Mouse (Mus musculus): ENCODE data around the gene Prickle4. TPM values are rescaled to one million over a fixed set of nuclear protein-coding genes. Genes with fewer than 3 reads are reported as not detected.

Gene Prickle4
- polyA plus RNA-seq, 1 experiment = not detected

- TF ChIP-seq POLR2A (IDR thresholded peaks at IDR 0.05; ENCODE audit: insufficient read depth, low read depth, low read length) = peak; percentile 80
- no peak for TF ChIP-seq CTCF (IDR thresholded peaks at IDR 0.05; ENCODE audit: insufficient read depth, low read depth, low read length)
- Histone ChIP-seq H3K4me1 (ENCODE audit: control insufficient read depth, insufficient read depth, low read length) (peaks cover 12% of the 10 kb centered on the region), H3K27ac (ENCODE audit: insufficient read depth, low read depth, low read length) (peak overlapping the region; percentile 41; the same call in 1 of the 2 replicates), H3K4me3 (ENCODE audit: insufficient read depth, low read depth, low read length) (peak overlapping the region; percentile 65)
- WGBS = 1% methylated on average over 70 of the region's 70 CpGs
Measured at GRCm38 (mm10) chr17:47687409-47688343, 6.9 kb downstream of the Prickle4 start.

GRCm38 (mm10) chr17:47682836-47683235, 11.7 kb downstream of the Prickle4 start:
- Histone ChIP-seq H3K27ac (ENCODE audit: insufficient read depth, low read depth, low read length) (no peak overlapping the region), H3K4me1 (ENCODE audit: control insufficient read depth, insufficient read depth, low read length) (0 out of 2 replicates have a peak, but pooled peaks cover 4% of the 10 kb centered on the region), H3K4me3 (ENCODE audit: insufficient read depth, low read depth, low read length) (no peak overlapping the region)
- WGBS = 81% methylated on average over 4 of the region's 4 CpGs
- TF ChIP-seq CTCF (IDR thresholded peaks at IDR 0.05; ENCODE audit: insufficient read depth, low read depth, low read length) (no peak), POLR2A (IDR thresholded peaks at IDR 0.05; ENCODE audit: insufficient read depth, low read depth, low read length) (no peak)

DNA sequence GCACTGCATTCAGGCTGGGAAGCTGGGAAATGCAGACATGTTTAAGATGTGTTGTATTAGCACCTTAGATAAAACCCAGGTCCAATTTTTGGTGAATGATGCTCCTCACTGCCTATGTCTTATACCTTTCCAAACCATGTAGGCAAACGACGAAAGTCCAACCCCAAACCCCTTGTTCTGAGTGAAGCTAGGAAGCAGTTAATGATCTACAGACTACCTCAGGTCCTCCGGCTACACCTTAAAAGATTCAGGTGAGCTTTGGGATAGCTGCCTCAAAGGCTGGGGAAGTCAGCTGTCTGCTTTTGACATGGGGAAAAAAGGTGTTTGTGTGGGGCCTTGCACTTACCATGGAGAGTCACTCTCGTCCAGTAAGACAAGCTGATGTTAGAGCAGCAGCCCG, 15.8 kb downstream of the Prickle4 start:
- no peak for TF ChIP-seq CTCF (IDR thresholded peaks at IDR 0.05; ENCODE audit: insufficient read depth, low read depth, low read length)
- no peak for TF ChIP-seq POLR2A (IDR thresholded peaks at IDR 0.05; ENCODE audit: insufficient read depth, low read depth, low read length)
- 87% methylated on average over 5 of the region's 5 CpGs for WGBS
- no peak overlapping the region for H3K4me3 ChIP-seq (ENCODE audit: insufficient read depth, low read depth, low read length)
- no peak overlapping the region for H3K27ac ChIP-seq (ENCODE audit: insufficient read depth, low read depth, low read length)
- peaks cover 3% of the 10 kb centered on the region; the same call in 1 of the 2 replicates for H3K4me1 ChIP-seq (ENCODE audit: control insufficient read depth, insufficient read depth, low read length)

DNA sequence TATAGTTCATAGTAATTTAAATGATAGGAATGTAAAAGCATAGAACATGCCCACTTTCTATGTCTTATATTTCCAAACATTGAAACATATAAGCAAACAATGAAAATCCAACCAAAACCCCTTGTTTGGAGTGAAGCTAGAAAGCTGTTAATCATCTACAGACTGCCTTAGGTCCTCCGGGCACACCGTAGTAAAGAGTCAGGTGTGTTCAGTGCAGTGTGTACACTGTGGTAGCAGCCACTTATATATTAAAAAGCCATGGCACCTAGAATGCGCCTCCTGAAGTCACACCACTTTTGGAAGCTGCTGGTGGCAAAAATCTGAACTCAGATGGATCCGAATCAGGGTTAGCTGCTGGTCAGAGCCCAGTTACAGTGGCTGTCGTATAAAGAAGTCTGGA, 16.3 kb downstream of the Prickle4 start:
- no peak overlapping the region for H3K27ac ChIP-seq (ENCODE audit: insufficient read depth, low read depth, low read length)
- no peak overlapping the region for H3K4me3 ChIP-seq (ENCODE audit: insufficient read depth, low read depth, low read length)
- H3K4me1 ChIP-seq (ENCODE audit: control insufficient read depth, insufficient read depth, low read length) = peaks cover 3% of the 10 kb centered on the region
- TF ChIP-seq POLR2A (IDR thresholded peaks at IDR 0.05; ENCODE audit: insufficient read depth, low read depth, low read length) (no peak), CTCF (IDR thresholded peaks at IDR 0.05; ENCODE audit: insufficient read depth, low read depth, low read length) (no peak)
- 91% methylated on average over 5 of the region's 5 CpGs for WGBS

DNA sequence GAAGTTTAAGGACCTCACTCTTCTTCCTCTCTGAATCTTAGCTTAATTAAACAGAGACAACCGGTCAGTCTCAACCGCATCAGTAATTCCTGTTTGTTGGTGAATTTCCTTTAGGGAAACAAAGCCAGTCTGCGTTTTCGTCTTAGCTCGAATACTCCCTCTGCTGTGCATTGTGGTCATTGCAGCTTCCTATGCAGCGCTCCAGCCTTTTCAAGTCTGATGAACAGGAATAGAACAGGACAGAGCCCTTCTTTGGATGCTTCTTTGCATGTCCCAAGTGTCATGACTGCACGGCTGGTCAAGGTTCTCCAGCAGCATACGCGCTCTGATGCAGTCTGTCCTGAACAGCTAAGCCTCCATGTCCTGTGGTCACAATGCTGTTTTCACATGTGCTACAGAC, 18.0 kb downstream of the Prickle4 start:
- no peak for TF ChIP-seq POLR2A (IDR thresholded peaks at IDR 0.05; ENCODE audit: insufficient read depth, low read depth, low read length)
- 0 out of 2 replicates have a peak, but pooled peaks have one; percentile 17 for TF ChIP-seq CTCF (IDR thresholded peaks at IDR 0.05; ENCODE audit: insufficient read depth, low read depth, low read length)
- H3K4me3 ChIP-seq (ENCODE audit: insufficient read depth, low read depth, low read length) = no peak overlapping the region
- H3K4me1 ChIP-seq (ENCODE audit: control insufficient read depth, insufficient read depth, low read length) = peaks cover 16% of the 10 kb centered on the region
- 18% methylated on average over 9 of the region's 9 CpGs for WGBS
- H3K27ac ChIP-seq (ENCODE audit: insufficient read depth, low read depth, low read length) = no peak overlapping the region

DNA sequence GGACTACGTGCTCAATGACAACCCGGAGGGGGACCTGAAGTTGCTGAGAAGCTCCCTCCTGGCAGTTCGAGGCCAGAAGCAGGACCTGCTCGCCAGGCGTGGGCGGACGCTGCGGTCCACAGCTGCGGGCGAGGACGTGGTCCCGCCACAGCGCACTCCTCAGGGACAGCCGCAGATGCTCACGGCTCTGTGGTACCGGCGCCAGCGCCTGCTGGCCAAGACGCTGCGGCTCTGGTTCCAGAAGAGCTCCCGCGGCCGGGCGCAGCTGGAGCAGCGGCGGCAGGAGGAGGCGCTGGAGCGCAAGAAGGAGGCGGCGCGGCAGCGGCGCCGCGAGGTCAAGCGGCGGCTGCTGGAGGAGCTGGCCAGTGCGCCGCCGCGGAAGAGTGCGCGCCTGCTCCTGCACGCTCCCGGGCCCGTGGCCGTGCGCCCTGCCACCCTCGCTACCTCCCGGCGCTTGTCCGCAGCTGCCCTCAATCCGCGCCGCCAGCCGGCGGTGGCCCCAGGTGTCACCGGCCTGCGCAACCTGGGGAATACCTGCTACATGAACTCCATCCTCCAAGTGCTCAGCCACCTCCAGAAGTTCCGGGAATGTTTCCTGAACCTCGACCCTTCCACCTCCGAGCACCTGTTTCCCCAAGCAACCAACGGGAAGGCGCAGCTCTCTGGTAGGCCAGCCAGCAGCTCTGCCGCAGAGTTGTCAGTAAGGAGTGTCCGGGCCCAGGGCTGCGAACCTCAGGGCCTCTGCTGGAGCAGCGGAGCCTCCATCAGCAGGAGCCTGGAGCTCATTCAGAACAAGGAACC, 22.0 kb downstream of the Prickle4 start:
- 13% methylated on average over 68 of the region's 68 CpGs for WGBS
- TF ChIP-seq POLR2A (IDR thresholded peaks at IDR 0.05; ENCODE audit: insufficient read depth, low read depth, low read length) = no peak
- TF ChIP-seq CTCF (IDR thresholded peaks at IDR 0.05; ENCODE audit: insufficient read depth, low read depth, low read length) = peak; percentile 45; the same call in 1 of the 2 replicates
- Histone ChIP-seq H3K4me3 (ENCODE audit: insufficient read depth, low read depth, low read length) (peak overlapping the region; percentile 55), H3K4me1 (ENCODE audit: control insufficient read depth, insufficient read depth, low read length) (peaks cover 16% of the 10 kb centered on the region), H3K27ac (ENCODE audit: insufficient read depth, low read depth, low read length) (no peak overlapping the region)

GRCm38 (mm10) chr17:47671988-47672310, 22.6 kb downstream of the Prickle4 start:
- peaks cover 16% of the 10 kb centered on the region for H3K4me1 ChIP-seq (ENCODE audit: control insufficient read depth, insufficient read depth, low read length)
- H3K27ac ChIP-seq (ENCODE audit: insufficient read depth, low read depth, low read length) = no peak overlapping the region
- H3K4me3 ChIP-seq (ENCODE audit: insufficient read depth, low read depth, low read length) = peak overlapping the region; percentile 55
- TF ChIP-seq CTCF (IDR thresholded peaks at IDR 0.05; ENCODE audit: insufficient read depth, low read depth, low read length) (no peak), POLR2A (IDR thresholded peaks at IDR 0.05; ENCODE audit: insufficient read depth, low read depth, low read length) (no peak)
- WGBS = 38% methylated on average over 14 of the region's 14 CpGs

GRCm38 (mm10) chr17:47669166-47669565, 25.4 kb downstream of the Prickle4 start:
- TF ChIP-seq CTCF (IDR thresholded peaks at IDR 0.05; ENCODE audit: insufficient read depth, low read depth, low read length) = no peak
- no peak for TF ChIP-seq POLR2A (IDR thresholded peaks at IDR 0.05; ENCODE audit: insufficient read depth, low read depth, low read length)
- Histone ChIP-seq H3K27ac (ENCODE audit: insufficient read depth, low read depth, low read length) (no peak overlapping the region), H3K4me3 (ENCODE audit: insufficient read depth, low read depth, low read length) (no peak overlapping the region), H3K4me1 (ENCODE audit: control insufficient read depth, insufficient read depth, low read length) (peaks cover 16% of the 10 kb centered on the region)
- WGBS = 34% methylated on average over 4 of the region's 4 CpGs

- 85% methylated on average over 7 of the region's 7 CpGs for WGBS
- no peak overlapping the region for H3K4me3 ChIP-seq (ENCODE audit: insufficient read depth, low read depth, low read length)
- no peak overlapping the region for H3K27ac ChIP-seq (ENCODE audit: insufficient read depth, low read depth, low read length)
- no peak for TF ChIP-seq POLR2A (IDR thresholded peaks at IDR 0.05; ENCODE audit: insufficient read depth, low read depth, low read length)
- H3K4me1 ChIP-seq (ENCODE audit: control insufficient read depth, insufficient read depth, low read length) = peaks cover 3% of the 10 kb centered on the region
Measured at GRCm38 (mm10) chr17:47664474-47664873, 30.1 kb downstream of the Prickle4 start.

Measured in olfactory bulb, adult 2 months (tissue).